Mouse (Mus musculus): ENCODE results near the gene Terf2ip.
A peak's percentile ranks its signal among the peaks of the same experiment; 100 is the strongest.

Gene Terf2ip

GRCm38 (mm10) chr8:112011816-112012242 lies 631 bp downstream of the Terf2ip start:
- DNase-seq = peak; percentile 50

GRCm38 (mm10) chr8:112014936-112015335 lies 3.7 kb downstream of the Terf2ip start, which contains the start of gene Gm6793:
Gm6793 (minus strand) TSS chr8:112015036.
- no peak for DNase-seq

GRCm38 (mm10) chr8:112029455-112029854 lies 18.3 kb downstream of the Terf2ip start:
- DNase-seq = no peak

- no peak for DNase-seq
Observed at GRCm38 (mm10) chr8:112030663-112031062, 19.5 kb downstream of the Terf2ip start.

GRCm38 (mm10) chr8:112033071-112033470 lies 21.9 kb downstream of the Terf2ip start:
- no peak for DNase-seq

- DNase-seq = peak; percentile 17
Observed at GRCm38 (mm10) chr8:112034603-112035002, 23.4 kb downstream of the Terf2ip start.

- no peak for DNase-seq
Observed at GRCm38 (mm10) chr8:112037521-112037920, 26.3 kb downstream of the Terf2ip start.

- DNase-seq = no peak
Observed at GRCm38 (mm10) chr8:112045182-112045581, 34.0 kb downstream of the Terf2ip start.

GRCm38 (mm10) chr8:112045896-112046295 lies 34.7 kb downstream of the Terf2ip start:
- DNase-seq = peak; percentile 51

- no peak for DNase-seq
Observed at GRCm38 (mm10) chr8:112048293-112048692, 37.1 kb downstream of the Terf2ip start.

GRCm38 (mm10) chr8:112049984-112050383 lies 38.8 kb downstream of the Terf2ip start:
- DNase-seq = no peak

- no peak for DNase-seq
Observed at GRCm38 (mm10) chr8:112051537-112051936, 40.3 kb downstream of the Terf2ip start.

GRCm38 (mm10) chr8:112054456-112054855 lies 43.3 kb downstream of the Terf2ip start:
- no peak for DNase-seq

- DNase-seq = no peak
Observed at GRCm38 (mm10) chr8:112061372-112061771, 50.2 kb downstream of the Terf2ip start.

Measured in kidney, adult 11 months (tissue).